Mouse (Mus musculus): ENCODE results near the gene Gm45713. TPM values are rescaled to one million over a fixed set of nuclear protein-coding genes. Genes with fewer than 3 reads are reported as not detected.

Gm45713 gene
- polyA plus RNA-seq, 1 experiment from 2014 or later: 0.72 TPM

DNA sequence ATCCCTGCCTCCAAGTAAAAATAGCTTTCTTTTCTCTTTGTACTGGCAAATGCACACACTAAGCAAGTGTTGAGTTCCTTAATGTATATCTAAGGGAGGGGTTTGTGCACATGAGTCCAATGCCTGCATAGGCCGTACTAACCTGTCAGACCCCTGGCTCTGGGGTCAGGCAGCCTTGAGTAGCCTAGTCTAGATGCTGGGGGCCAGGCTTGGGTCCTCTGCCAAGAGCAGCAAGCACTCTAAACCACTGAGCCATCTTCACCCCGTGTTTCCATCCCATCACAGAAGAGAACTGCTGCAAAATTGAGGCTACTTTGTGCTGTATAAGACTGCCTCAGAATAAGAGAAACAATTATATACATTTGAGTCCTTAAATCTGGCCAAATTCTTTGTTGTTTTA, 58.2 kb downstream of the Gm45713 start:
- DNase-seq (ENCODE audit: low spot score) (no peak), ATAC-seq (replicated peaks; ENCODE audit: low FRiP score, low TSS enrichment, low read depth) (no peak)
- Histone ChIP-seq H3K9me3 (ENCODE audit: control insufficient read depth, low read length) (no peaks in the 10 kb centered on the region), H3K27me3 (replicated peaks; ENCODE audit: control insufficient read depth, insufficient read depth, low read length) (no peaks in the 10 kb centered on the region), H3K4me1 (replicated peaks; ENCODE audit: control insufficient read depth, insufficient read depth, low read length) (no peaks in the 10 kb centered on the region), H3K36me3 (ENCODE audit: control insufficient read depth, insufficient read depth, low read length) (peaks cover 53% of the 10 kb centered on the region), H3K27ac (ENCODE audit: low read depth) (no peak overlapping the region), H3K9ac (ENCODE audit: low read length) (no peak overlapping the region), H3K4me2 (ENCODE audit: low read length) (no peak overlapping the region), H3K4me3 (ENCODE audit: low read depth, low read length) (no peak overlapping the region)
- WGBS: 88% methylated on average over 2 of the region's 2 CpGs

DNA sequence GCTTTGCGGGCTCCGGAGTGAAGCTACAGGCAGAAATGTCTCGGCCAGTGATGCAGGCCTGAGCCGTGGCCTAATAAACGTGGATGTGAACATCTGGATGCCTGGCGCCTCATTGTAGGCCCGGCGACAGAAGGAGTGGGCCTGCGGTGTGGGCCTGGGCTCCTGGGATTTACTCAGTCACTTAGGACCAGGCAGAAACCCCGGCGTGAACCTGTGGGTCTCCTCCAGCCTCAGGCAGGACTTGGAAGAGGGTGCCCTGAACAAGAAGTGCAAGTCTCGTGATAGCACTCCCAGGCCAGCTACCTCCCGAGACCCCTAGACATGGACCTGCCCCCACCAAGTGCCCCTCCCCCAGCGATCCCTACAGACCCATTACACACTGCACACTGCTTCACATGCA, 58.7 kb downstream of the Gm45713 start:
- Histone ChIP-seq H3K4me1 (replicated peaks; ENCODE audit: control insufficient read depth, insufficient read depth, low read length) (no peaks in the 10 kb centered on the region), H3K9me3 (ENCODE audit: control insufficient read depth, low read length) (no peaks in the 10 kb centered on the region), H3K27ac (ENCODE audit: low read depth) (no peak overlapping the region), H3K4me2 (ENCODE audit: low read length) (no peak overlapping the region), H3K27me3 (replicated peaks; ENCODE audit: control insufficient read depth, insufficient read depth, low read length) (no peaks in the 10 kb centered on the region), H3K36me3 (ENCODE audit: control insufficient read depth, insufficient read depth, low read length) (peaks cover 48% of the 10 kb centered on the region), H3K4me3 (ENCODE audit: low read depth, low read length) (no peak overlapping the region), H3K9ac (ENCODE audit: low read length) (no peak overlapping the region)
- DNase-seq (ENCODE audit: low spot score) (no peak), ATAC-seq (replicated peaks; ENCODE audit: low FRiP score, low TSS enrichment, low read depth) (no peak)
- WGBS: 91% methylated on average over 14 of the region's 14 CpGs

DNA sequence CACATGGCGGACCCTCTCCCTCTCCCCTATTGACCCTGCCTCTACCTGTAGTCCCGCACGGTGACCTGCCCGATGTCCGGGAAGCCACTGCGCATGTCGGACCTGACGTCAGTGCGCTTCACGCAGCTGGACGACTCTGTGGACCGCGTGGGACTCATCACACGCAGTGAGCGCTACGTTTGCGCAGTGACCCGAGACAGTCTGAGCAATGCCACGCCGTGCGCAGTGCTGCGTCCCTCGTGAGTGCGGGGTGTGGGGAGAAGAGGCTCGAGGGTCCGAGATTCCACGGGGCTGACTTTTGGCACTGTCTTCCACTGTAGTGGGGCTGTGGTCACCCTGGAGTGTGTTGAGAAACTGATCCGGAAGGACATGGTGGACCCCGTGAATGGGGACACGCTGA, 59.5 kb downstream of the Gm45713 start:
- no peak for DNase-seq (ENCODE audit: low spot score)
- no peak overlapping the region for H3K4me3 ChIP-seq (ENCODE audit: low read depth, low read length)
- H3K4me2 ChIP-seq (ENCODE audit: low read length): no peak overlapping the region
- ATAC-seq (replicated peaks; ENCODE audit: low FRiP score, low TSS enrichment, low read depth): no peak
- no peaks in the 10 kb centered on the region for H3K9me3 ChIP-seq (ENCODE audit: control insufficient read depth, low read length)
- H3K27ac ChIP-seq (ENCODE audit: low read depth): no peak overlapping the region
- WGBS: 87% methylated on average over 30 of the region's 30 CpGs
- H3K27me3 ChIP-seq (replicated peaks; ENCODE audit: control insufficient read depth, insufficient read depth, low read length): no peaks in the 10 kb centered on the region
- no peaks in the 10 kb centered on the region for H3K4me1 ChIP-seq (replicated peaks; ENCODE audit: control insufficient read depth, insufficient read depth, low read length)
- no peak overlapping the region for H3K9ac ChIP-seq (ENCODE audit: low read length)
- peaks cover 45% of the 10 kb centered on the region for H3K36me3 ChIP-seq (ENCODE audit: control insufficient read depth, insufficient read depth, low read length)

MicroRNAs within 50 kb of the gene (microRNA counts, 519-probe panel; counts per million panel counts)
- microRNA mmu-miR-150: 2,584 counts per million, percentile 27 among the panel's probes with 10 or more counts

Small RNA genes lying within 50 kb of the gene (microRNA-seq; reads per million reads assigned to microRNA genes)
- 16.3 reads per million, percentile 44 among the genes with 10 or more reads in this experiment for gene Mir150
- gene Mir5121: 11.8 reads per million, percentile 41 among the genes with 10 or more reads in this experiment
- gene Mir7055: not detected

Other genes starting within 250 kb of the Gm45713 start
- gene Med25, start 243.5 kb downstream of the Gm45713 start, polyA plus RNA-seq (2014; fragmentation: Nextera tagmentation; extraction: Ambion mirVana): 66.2 and 75.8 TPM in 2 replicates
- gene Fuz, start 240.2 kb downstream of the Gm45713 start, polyA plus RNA-seq (2014; fragmentation: Nextera tagmentation; extraction: Ambion mirVana): 17.8 and 19.7 TPM in 2 replicates
- gene Ap2a1, start 206.7 kb downstream of the Gm45713 start, polyA plus RNA-seq (2014; fragmentation: Nextera tagmentation; extraction: Ambion mirVana): 62.9 and 68.3 TPM in 2 replicates
- not detected in 2 replicates for gene Tsks, start 193.0 kb downstream of the Gm45713 start, polyA plus RNA-seq (2014; fragmentation: Nextera tagmentation; extraction: Ambion mirVana)
- 21.9 and 24.7 TPM in 2 replicates for gene Cpt1c, start 161.4 kb downstream of the Gm45713 start, polyA plus RNA-seq (2014; fragmentation: Nextera tagmentation; extraction: Ambion mirVana)
- 208 and 211 TPM in 2 replicates for gene Prmt1, start 149.7 kb downstream of the Gm45713 start, polyA plus RNA-seq (2014; fragmentation: Nextera tagmentation; extraction: Ambion mirVana)
- gene Irf3, start 138.6 kb downstream of the Gm45713 start, polyA plus RNA-seq (2014; fragmentation: Nextera tagmentation; extraction: Ambion mirVana): 84.3 and 91.7 TPM in 2 replicates
- 54.3 and 55.2 TPM in 2 replicates for gene Bcl2l12, start 137.5 kb downstream of the Gm45713 start, polyA plus RNA-seq (2014; fragmentation: Nextera tagmentation; extraction: Ambion mirVana)
- 45.3 and 49.4 TPM in 2 replicates for gene Scaf1, start 119.9 kb downstream of the Gm45713 start, polyA plus RNA-seq (2014; fragmentation: Nextera tagmentation; extraction: Ambion mirVana)
- gene Rras, start 118.3 kb downstream of the Gm45713 start, polyA plus RNA-seq (2014; fragmentation: Nextera tagmentation; extraction: Ambion mirVana): 69.1 and 70.2 TPM in 2 replicates
- gene Prr12, start 83.3 kb downstream of the Gm45713 start, polyA plus RNA-seq (2014; fragmentation: Nextera tagmentation; extraction: Ambion mirVana): 14.0 and 15.0 TPM in 2 replicates
- gene Nosip, start 73.8 kb downstream of the Gm45713 start, polyA plus RNA-seq (2014; fragmentation: Nextera tagmentation; extraction: Ambion mirVana): 57.2 and 63.0 TPM in 2 replicates
- 21.8 and 24.0 TPM in 2 replicates for gene Prrg2, start 73.6 kb downstream of the Gm45713 start, polyA plus RNA-seq (2014; fragmentation: Nextera tagmentation; extraction: Ambion mirVana)
- 313 and 323 TPM in 2 replicates for gene Rcn3, start 44.0 kb downstream of the Gm45713 start, polyA plus RNA-seq (2014; fragmentation: Nextera tagmentation; extraction: Ambion mirVana)
- gene Fcgrt, start 32.4 kb downstream of the Gm45713 start, polyA plus RNA-seq (2014; fragmentation: Nextera tagmentation; extraction: Ambion mirVana): 64.1 and 65.1 TPM in 2 replicates
- 1,923 and 1,961 TPM in 2 replicates for gene Rps11, start 11.8 kb downstream of the Gm45713 start, polyA plus RNA-seq (2014; fragmentation: Nextera tagmentation; extraction: Ambion mirVana)
- gene Rpl13a, start 7.5 kb downstream of the Gm45713 start, polyA plus RNA-seq (2014; fragmentation: Nextera tagmentation; extraction: Ambion mirVana): 1,687 and 1,710 TPM in 2 replicates
- 1.3 and 2.1 TPM in 2 replicates for gene Flt3l, start 201 bp upstream of the Gm45713 start, polyA plus RNA-seq (2014; fragmentation: Nextera tagmentation; extraction: Ambion mirVana)
- 108 and 113 TPM in 2 replicates for gene Pih1d1, start 18.1 kb upstream of the Gm45713 start, polyA plus RNA-seq (2014; fragmentation: Nextera tagmentation; extraction: Ambion mirVana)
- 50.9 and 66.6 TPM in 2 replicates for gene Aldh16a1, start 18.4 kb upstream of the Gm45713 start, polyA plus RNA-seq (2014; fragmentation: Nextera tagmentation; extraction: Ambion mirVana)
- 0.07 TPM in 1 of 2 replicates, not detected in the other for gene Slc17a7, start 27.7 kb upstream of the Gm45713 start, polyA plus RNA-seq (2014; fragmentation: Nextera tagmentation; extraction: Ambion mirVana)
- gene Gfy, start 43.3 kb upstream of the Gm45713 start, polyA plus RNA-seq (2014; fragmentation: Nextera tagmentation; extraction: Ambion mirVana): not detected in 2 replicates
- gene Pth2, start 44.8 kb upstream of the Gm45713 start, polyA plus RNA-seq (2014; fragmentation: Nextera tagmentation; extraction: Ambion mirVana): not detected in 2 replicates
- 0.43 and 0.73 TPM in 2 replicates for gene Ccdc155, start 68.7 kb upstream of the Gm45713 start, polyA plus RNA-seq (2014; fragmentation: Nextera tagmentation; extraction: Ambion mirVana)
- 0.80 and 1.0 TPM in 2 replicates for gene Dkkl1, start 75.9 kb upstream of the Gm45713 start, polyA plus RNA-seq (2014; fragmentation: Nextera tagmentation; extraction: Ambion mirVana)
- 129 and 139 TPM in 2 replicates for gene Tead2, start 79.5 kb upstream of the Gm45713 start, polyA plus RNA-seq (2014; fragmentation: Nextera tagmentation; extraction: Ambion mirVana)
- gene Cd37, start 102.9 kb upstream of the Gm45713 start, polyA plus RNA-seq (2014; fragmentation: Nextera tagmentation; extraction: Ambion mirVana): 2.6 and 3.0 TPM in 2 replicates
- gene Slc6a16, start 104.9 kb upstream of the Gm45713 start, polyA plus RNA-seq (2014; fragmentation: Nextera tagmentation; extraction: Ambion mirVana): 0.24 TPM in 1 of 2 replicates, not detected in the other
- gene Slc6a21, start 141.3 kb upstream of the Gm45713 start, polyA plus RNA-seq (2014; fragmentation: Nextera tagmentation; extraction: Ambion mirVana): not detected in 2 replicates
- gene Trpm4, start 197.5 kb upstream of the Gm45713 start, polyA plus RNA-seq (2014; fragmentation: Nextera tagmentation; extraction: Ambion mirVana): 18.7 and 21.3 TPM in 2 replicates
- gene Hrc, start 199.1 kb upstream of the Gm45713 start, polyA plus RNA-seq (2014; fragmentation: Nextera tagmentation; extraction: Ambion mirVana): 0.58 and 0.63 TPM in 2 replicates
- gene Ppfia3, start 230.8 kb upstream of the Gm45713 start, polyA plus RNA-seq (2014; fragmentation: Nextera tagmentation; extraction: Ambion mirVana): 5.5 and 5.8 TPM in 2 replicates
- 3.0 and 3.2 TPM in 2 replicates for gene Lin7b, start 234.4 kb upstream of the Gm45713 start, polyA plus RNA-seq (2014; fragmentation: Nextera tagmentation; extraction: Ambion mirVana)

Measured in intestine, embryonic 14.5 days (tissue).